Mouse (Mus musculus) MN1 (cell line): ENCODE results near the gene P2rx2.

Source experiments
- DNase-seq: peaks from one replicate; pipeline ENCODE4 v3.0.0-alpha.2; 2016; ENCODE audit warnings: low spot score

Gene P2rx2

GRCm38 (mm10) chr5:110330508-110330907 lies 12.5 kb downstream of the P2rx2 start:
- no peak for DNase-seq

GRCm38 (mm10) chr5:110313127-110313526 lies 29.9 kb downstream of the P2rx2 start:
- DNase-seq: no peak

- no peak for DNase-seq
These were observed 34.2 kb downstream of the P2rx2 start for GRCm38 (mm10) chr5:110308861-110309260.

GRCm38 (mm10) chr5:110300591-110300990 lies 42.4 kb downstream of the P2rx2 start:
- DNase-seq: no peak

GRCm38 (mm10) chr5:110296637-110297036 lies 46.4 kb downstream of the P2rx2 start:
- DNase-seq: no peak

- no peak for DNase-seq
These were observed 51.4 kb downstream of the P2rx2 start for GRCm38 (mm10) chr5:110291649-110292048.
